Mouse (Mus musculus): ENCODE measurements at regions not wholly inside any gene's neighbourhood (a gene's known extent, or its start where the extent isn't known, plus 50 kb on each side); places are given as distances from the start of the nearest gene placed in this dataset.

- 71% methylated on average over 7 of the region's 7 CpGs for whole genome bisulfite sequencing
Measured at GRCm38 (mm10) chr2:46054902-46055301, 937.7 kb upstream of the Zeb2 start.

DNA sequence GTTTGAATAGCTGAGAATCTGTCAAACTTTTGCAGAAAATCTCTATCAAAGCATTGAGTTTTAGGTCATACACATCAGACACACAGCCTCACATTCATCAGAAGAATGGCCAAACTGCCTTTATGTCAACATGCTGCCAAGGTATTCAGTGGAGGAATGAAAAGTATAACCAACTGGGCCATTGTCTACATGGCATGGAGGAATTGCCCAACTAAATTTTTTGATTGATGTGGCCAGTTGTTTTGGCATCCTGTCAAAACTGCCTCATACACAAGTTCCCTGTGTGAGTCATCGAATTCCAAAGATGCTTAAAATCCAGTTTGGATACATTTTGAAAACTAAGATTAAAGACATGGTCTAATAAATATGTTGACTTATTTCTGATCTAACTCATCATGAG is 904.7 kb upstream of the Zeb2 start:
- H3K9me3 ChIP-seq (ENCODE audit: control insufficient read depth, low read length) = no peaks in the 10 kb centered on the region
- ATAC-seq (ENCODE audit: low FRiP score, low TSS enrichment) = no peak
- H3K4me1 ChIP-seq (ENCODE audit: control insufficient read depth, insufficient read depth, low read length) = no peaks in the 10 kb centered on the region
- no peaks in the 10 kb centered on the region for H3K27me3 ChIP-seq (ENCODE audit: control insufficient read depth, insufficient read depth, low read length)
- WGBS = 81% methylated on average over 1 of the region's 1 CpGs
- H3K27ac ChIP-seq (ENCODE audit: low read depth, low read length) = no peak overlapping the region
- H3K9ac ChIP-seq (ENCODE audit: low read depth, low read length) = no peak overlapping the region
- H3K4me3 ChIP-seq (ENCODE audit: low read length) = no peak overlapping the region
- H3K4me2 ChIP-seq (replicated peaks; ENCODE audit: low read depth, low read length) = no peak overlapping the region
- H3K36me3 ChIP-seq (ENCODE audit: control insufficient read depth, insufficient read depth, low read length) = no peaks in the 10 kb centered on the region

More at GRCm38 (mm10) chr2:46054902-46055301, 937.7 kb upstream of the Zeb2 start:
- no peaks in the 10 kb centered on the region for H3K4me1 ChIP-seq (ENCODE audit: control insufficient read depth, insufficient read depth, low read length)
- no peaks in the 10 kb centered on the region for H3K36me3 ChIP-seq (ENCODE audit: control insufficient read depth, insufficient read depth, low read length)
- no peaks in the 10 kb centered on the region for H3K27me3 ChIP-seq (ENCODE audit: control insufficient read depth, insufficient read depth, low read length)
- H3K9me3 ChIP-seq (ENCODE audit: control insufficient read depth, low read length) = no peaks in the 10 kb centered on the region
- H3K4me3 ChIP-seq (ENCODE audit: low read length) = no peak overlapping the region
- no peak overlapping the region for H3K27ac ChIP-seq (ENCODE audit: low read depth, low read length)
- ATAC-seq (ENCODE audit: low FRiP score, low TSS enrichment) = no peak
- no peak overlapping the region for H3K4me2 ChIP-seq (replicated peaks; ENCODE audit: low read depth, low read length)
- H3K9ac ChIP-seq (ENCODE audit: low read depth, low read length) = no peak overlapping the region

DNA sequence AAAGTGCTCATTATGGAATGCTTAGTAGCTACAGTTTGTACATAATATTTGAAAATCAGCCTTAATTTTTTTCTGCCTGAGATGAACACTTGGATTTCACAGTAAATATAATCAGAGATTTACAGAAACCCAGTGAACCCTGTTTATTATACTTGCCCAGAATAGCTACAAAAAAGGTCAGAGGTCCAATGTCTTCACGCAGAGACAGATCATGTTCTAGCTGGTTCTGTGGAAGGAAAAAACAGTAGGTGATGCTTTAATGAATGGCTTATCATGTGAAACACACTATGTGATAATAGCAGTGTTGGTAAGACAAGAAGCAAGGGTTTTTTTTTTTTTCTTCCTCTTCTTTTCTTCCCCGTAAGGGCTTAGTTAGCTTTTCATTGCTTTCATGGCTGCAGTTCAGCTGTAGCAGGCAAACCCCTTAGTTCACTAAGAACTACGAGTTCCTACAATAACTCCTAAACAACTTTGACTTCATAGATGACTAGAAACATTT is 896.6 kb upstream of the Zeb2 start:
- H3K4me3 ChIP-seq (ENCODE audit: low read length) = no peak overlapping the region
- no peaks in the 10 kb centered on the region for H3K27me3 ChIP-seq (ENCODE audit: control insufficient read depth, insufficient read depth, low read length)
- H3K4me1 ChIP-seq (ENCODE audit: control insufficient read depth, insufficient read depth, low read length) = no peaks in the 10 kb centered on the region
- 69% methylated on average over 3 of the region's 3 CpGs for WGBS
- no peak overlapping the region for H3K27ac ChIP-seq (ENCODE audit: low read depth, low read length)
- no peak overlapping the region for H3K4me2 ChIP-seq (replicated peaks; ENCODE audit: low read depth, low read length)
- no peak for ATAC-seq (ENCODE audit: low FRiP score, low TSS enrichment)
- H3K36me3 ChIP-seq (ENCODE audit: control insufficient read depth, insufficient read depth, low read length) = no peaks in the 10 kb centered on the region
- no peak overlapping the region for H3K9ac ChIP-seq (ENCODE audit: low read depth, low read length)
- H3K9me3 ChIP-seq (ENCODE audit: control insufficient read depth, low read length) = no peaks in the 10 kb centered on the region

DNA sequence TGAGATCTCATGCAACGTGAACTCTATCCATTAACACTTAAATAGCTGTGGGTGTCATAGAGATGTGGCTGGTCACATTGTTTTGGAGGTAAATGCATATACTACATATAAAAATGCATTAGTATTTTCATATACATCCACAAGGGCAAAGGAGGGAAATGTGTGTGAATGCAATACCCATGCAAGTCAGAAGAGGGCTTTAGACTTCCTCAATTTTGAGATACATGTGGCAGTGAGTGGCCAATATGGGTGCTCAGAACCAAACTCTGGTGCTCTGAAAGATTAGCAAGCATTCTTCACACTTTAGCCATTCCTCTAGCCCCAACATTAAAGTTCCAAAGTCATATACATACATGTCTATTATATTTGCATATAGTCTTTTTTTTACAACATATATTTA is 895.5 kb upstream of the Zeb2 start:
- H3K27ac ChIP-seq (ENCODE audit: low read depth, low read length) = no peak overlapping the region
- H3K9me3 ChIP-seq (ENCODE audit: control insufficient read depth, low read length) = no peaks in the 10 kb centered on the region
- 90% methylated on average over 1 of the region's 1 CpGs for WGBS

DNA sequence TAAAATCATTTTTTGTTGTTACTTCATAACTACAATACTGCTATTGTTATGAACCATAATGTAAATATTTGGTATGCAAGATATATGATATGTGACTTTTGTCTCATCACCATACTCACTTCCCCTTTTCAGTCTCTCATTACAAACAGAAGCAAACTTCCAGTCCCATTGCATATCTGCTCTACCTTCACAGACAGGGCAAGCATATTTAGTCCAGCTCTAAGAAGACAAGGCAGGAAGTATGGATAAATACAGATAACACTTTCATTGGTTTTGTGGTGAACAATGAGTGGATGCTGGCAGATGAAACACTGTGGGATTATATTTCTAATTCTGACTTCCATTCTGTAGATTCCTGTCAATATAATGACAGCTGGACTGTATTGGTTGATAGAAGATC is 858.0 kb upstream of the Zeb2 start:
- H3K9me3 ChIP-seq (ENCODE audit: control insufficient read depth, low read length) = no peaks in the 10 kb centered on the region
- H3K27ac ChIP-seq (ENCODE audit: low read depth, low read length) = no peak overlapping the region
- ATAC-seq (ENCODE audit: low FRiP score, low TSS enrichment) = no peak
- no peaks in the 10 kb centered on the region for H3K27me3 ChIP-seq (ENCODE audit: control insufficient read depth, insufficient read depth, low read length)
- H3K9ac ChIP-seq (ENCODE audit: low read depth, low read length) = no peak overlapping the region
- no peaks in the 10 kb centered on the region for H3K4me1 ChIP-seq (ENCODE audit: control insufficient read depth, insufficient read depth, low read length)
- no peaks in the 10 kb centered on the region for H3K36me3 ChIP-seq (ENCODE audit: control insufficient read depth, insufficient read depth, low read length)
- no peak overlapping the region for H3K4me2 ChIP-seq (replicated peaks; ENCODE audit: low read depth, low read length)
- H3K4me3 ChIP-seq (ENCODE audit: low read length) = no peak overlapping the region

More for the DNA sequence above, 895.5 kb upstream of the Zeb2 start:
- no peaks in the 10 kb centered on the region for H3K4me1 ChIP-seq (ENCODE audit: control insufficient read depth, insufficient read depth, low read length)
- no peak for ATAC-seq (ENCODE audit: low FRiP score, low TSS enrichment)
- H3K9ac ChIP-seq (ENCODE audit: low read depth, low read length) = no peak overlapping the region
- no peaks in the 10 kb centered on the region for H3K27me3 ChIP-seq (ENCODE audit: control insufficient read depth, insufficient read depth, low read length)
- no peaks in the 10 kb centered on the region for H3K36me3 ChIP-seq (ENCODE audit: control insufficient read depth, insufficient read depth, low read length)
- H3K4me3 ChIP-seq (ENCODE audit: low read length) = no peak overlapping the region
- H3K4me2 ChIP-seq (replicated peaks; ENCODE audit: low read depth, low read length) = no peak overlapping the region

DNA sequence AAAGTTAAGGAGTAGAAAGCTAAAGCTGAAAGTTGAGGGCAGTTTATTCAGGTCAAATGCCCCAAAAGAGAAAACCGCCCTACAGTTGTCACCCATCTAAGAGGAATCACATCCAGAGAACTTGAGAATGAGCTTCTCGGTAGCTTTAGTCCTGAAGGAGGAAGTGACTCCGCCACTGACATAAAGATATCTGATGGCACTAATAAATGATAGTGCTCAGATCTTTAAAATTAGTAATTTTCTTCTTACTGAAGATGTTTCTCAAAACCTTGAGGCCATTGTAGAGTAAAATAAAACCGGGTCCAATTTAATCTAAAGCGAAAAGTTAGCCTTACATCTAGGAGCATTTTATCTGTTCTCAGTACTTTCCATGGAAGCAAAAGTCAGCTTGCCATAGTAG is 851.4 kb upstream of the Zeb2 start:
- 82% methylated on average over 5 of the region's 5 CpGs for WGBS
- Histone ChIP-seq H3K27ac (ENCODE audit: low read depth, low read length) (no peak overlapping the region), H3K4me3 (ENCODE audit: low read length) (no peak overlapping the region), H3K9ac (ENCODE audit: low read depth, low read length) (no peak overlapping the region), H3K9me3 (ENCODE audit: control insufficient read depth, low read length) (no peaks in the 10 kb centered on the region), H3K4me2 (replicated peaks; ENCODE audit: low read depth, low read length) (no peak overlapping the region), H3K4me1 (ENCODE audit: control insufficient read depth, insufficient read depth, low read length) (no peaks in the 10 kb centered on the region), H3K36me3 (ENCODE audit: control insufficient read depth, insufficient read depth, low read length) (no peaks in the 10 kb centered on the region), H3K27me3 (ENCODE audit: control insufficient read depth, insufficient read depth, low read length) (no peaks in the 10 kb centered on the region)
- ATAC-seq (ENCODE audit: low FRiP score, low TSS enrichment) = no peak

- H3K27me3 ChIP-seq (ENCODE audit: control insufficient read depth, insufficient read depth, low read length) = no peaks in the 10 kb centered on the region
- no peak for ATAC-seq (ENCODE audit: low FRiP score, low TSS enrichment)
- H3K4me1 ChIP-seq (ENCODE audit: control insufficient read depth, insufficient read depth, low read length) = no peaks in the 10 kb centered on the region
- no peaks in the 10 kb centered on the region for H3K36me3 ChIP-seq (ENCODE audit: control insufficient read depth, insufficient read depth, low read length)
- H3K9me3 ChIP-seq (ENCODE audit: control insufficient read depth, low read length) = no peaks in the 10 kb centered on the region
- H3K4me3 ChIP-seq (ENCODE audit: low read length) = no peak overlapping the region
- H3K27ac ChIP-seq (ENCODE audit: low read depth, low read length) = no peak overlapping the region
- 72% methylated on average over 4 of the region's 4 CpGs for WGBS
- H3K4me2 ChIP-seq (replicated peaks; ENCODE audit: low read depth, low read length) = no peak overlapping the region
- no peak overlapping the region for H3K9ac ChIP-seq (ENCODE audit: low read depth, low read length)
Measured at GRCm38 (mm10) chr2:45956792-45957330, 839.7 kb upstream of the Zeb2 start.

DNA sequence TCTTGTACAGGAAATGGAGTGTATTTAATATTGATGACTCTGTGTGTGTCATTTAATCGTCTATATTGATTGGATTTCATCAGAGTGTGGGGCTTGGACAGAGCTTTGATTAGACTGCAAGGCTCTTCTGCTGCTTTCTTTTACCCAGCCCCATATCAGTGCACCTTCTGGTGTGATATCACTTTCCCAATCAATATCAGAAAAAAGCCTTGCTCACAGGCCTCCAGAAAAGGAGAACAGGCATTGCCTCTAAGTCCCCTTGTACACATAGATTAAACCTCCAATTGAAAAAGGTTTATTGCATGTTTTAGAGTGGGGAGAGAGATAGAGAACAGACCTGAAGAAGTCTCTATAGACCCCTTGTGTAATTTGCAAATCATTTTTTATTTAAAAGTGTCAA is 831.6 kb upstream of the Zeb2 start:
- Histone ChIP-seq H3K9me3 (ENCODE audit: control insufficient read depth, low read length) (no peaks in the 10 kb centered on the region), H3K9ac (ENCODE audit: low read depth, low read length) (no peak overlapping the region), H3K36me3 (ENCODE audit: control insufficient read depth, insufficient read depth, low read length) (no peaks in the 10 kb centered on the region), H3K4me1 (ENCODE audit: control insufficient read depth, insufficient read depth, low read length) (no peaks in the 10 kb centered on the region), H3K4me3 (ENCODE audit: low read length) (no peak overlapping the region), H3K27ac (ENCODE audit: low read depth, low read length) (no peak overlapping the region), H3K27me3 (ENCODE audit: control insufficient read depth, insufficient read depth, low read length) (no peaks in the 10 kb centered on the region), H3K4me2 (replicated peaks; ENCODE audit: low read depth, low read length) (no peak overlapping the region)
- ATAC-seq (ENCODE audit: low FRiP score, low TSS enrichment) = no peak
- 84% methylated on average over 1 of the region's 1 CpGs for WGBS

DNA sequence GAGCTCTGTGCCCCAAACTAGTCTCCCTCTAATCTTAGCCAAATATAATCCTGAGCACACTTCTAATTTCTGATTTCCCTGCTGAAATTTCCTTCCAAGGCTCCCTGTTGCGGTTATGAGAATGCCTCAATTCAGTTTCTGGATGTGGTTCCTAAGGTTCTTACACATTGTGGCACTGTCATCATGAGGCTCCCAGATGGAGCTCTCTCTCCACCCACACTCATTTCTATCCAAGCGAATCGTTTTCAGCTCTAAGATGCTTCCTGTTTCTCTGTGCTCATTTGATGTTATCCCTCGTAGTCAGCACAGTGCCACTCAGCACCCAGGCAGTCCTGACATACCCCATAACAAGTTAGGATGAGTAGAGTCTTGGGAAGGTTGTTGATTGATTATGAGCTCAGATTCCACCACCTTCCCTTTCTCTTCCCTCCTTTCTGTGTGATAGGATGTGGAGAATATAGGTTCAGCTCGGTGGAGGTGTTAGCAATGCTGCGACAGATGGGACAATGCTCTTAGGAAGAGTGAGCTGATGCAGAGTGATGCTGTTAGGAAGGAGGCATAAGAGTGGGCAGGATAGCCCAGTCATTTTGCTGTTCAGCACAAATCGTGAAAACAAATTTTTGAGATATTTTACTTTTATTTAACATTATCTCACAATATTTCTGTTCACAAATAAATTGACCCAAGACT is 808.7 kb upstream of the Zeb2 start:
- ATAC-seq (ENCODE audit: low FRiP score, low TSS enrichment) = no peak
- Histone ChIP-seq H3K36me3 (ENCODE audit: control insufficient read depth, insufficient read depth, low read length) (no peaks in the 10 kb centered on the region), H3K9me3 (ENCODE audit: control insufficient read depth, low read length) (no peaks in the 10 kb centered on the region), H3K27ac (ENCODE audit: low read depth, low read length) (no peak overlapping the region), H3K4me3 (ENCODE audit: low read length) (no peak overlapping the region), H3K4me2 (replicated peaks; ENCODE audit: low read depth, low read length) (no peak overlapping the region), H3K9ac (ENCODE audit: low read depth, low read length) (no peak overlapping the region), H3K27me3 (ENCODE audit: control insufficient read depth, insufficient read depth, low read length) (no peaks in the 10 kb centered on the region), H3K4me1 (ENCODE audit: control insufficient read depth, insufficient read depth, low read length) (no peaks in the 10 kb centered on the region)
- 82% methylated on average over 7 of the region's 7 CpGs for WGBS
